Mouse (Mus musculus) embryonic facial prominence, embryonic 15.5 days (tissue): ENCODE measurements around the gene Pawr. TPM values are rescaled to one million over a fixed set of nuclear protein-coding genes. Genes with fewer than 3 reads are reported as not detected.

Experiments used
- ATAC-seq: fragments of 200-750 bp; cut with Nextera tagmentation; 2 replicates; pipeline ENCODE4 v1.8.0; 2017; ENCODE audit warnings: low read depth, moderate TSS enrichment; ENCODE audit not compliant: insufficient number of reproducible peaks, low FRiP score, low TSS enrichment
- H3K27ac ChIP-seq: fragments of 300-500 bp; sonication (generic); replicated peaks from 2 replicates; pipeline ENCODE4 v1.5.1; 2015; ENCODE audit warnings: mild to moderate bottlenecking, inconsistent platforms
- H3K27me3 ChIP-seq: fragments of 300-500 bp; sonication (generic); 2 replicates; pipeline ENCODE4 v1.6.1; 2015; ENCODE audit warnings: inconsistent platforms
- H3K36me3 ChIP-seq: fragments of 300-500 bp; sonication (generic); 2 replicates; pipeline ENCODE4 v1.6.1; 2015; ENCODE audit warnings: mild to moderate bottlenecking, inconsistent platforms
- H3K4me1 ChIP-seq: fragments of 300-500 bp; sonication (generic); 2 replicates; pipeline ENCODE4 v1.6.1; 2015; ENCODE audit warnings: inconsistent platforms
- H3K4me2 ChIP-seq: fragments of 300-500 bp; sonication (generic); replicated peaks from 2 replicates; pipeline ENCODE4 v1.6.1; 2015; ENCODE audit warnings: mild to moderate bottlenecking, inconsistent platforms
- H3K4me3 ChIP-seq: fragments of 300-500 bp; sonication (generic); replicated peaks from 2 replicates; pipeline ENCODE4 v1.5.1; 2015; ENCODE audit warnings: mild to moderate bottlenecking, inconsistent platforms
- H3K9ac ChIP-seq: fragments of 300-500 bp; sonication (generic); 2 replicates; pipeline ENCODE4 v1.6.1; 2015; ENCODE audit warnings: inconsistent platforms
- H3K9me3 ChIP-seq: fragments of 300-500 bp; sonication (generic); replicated peaks from 2 replicates; pipeline ENCODE4 v1.6.1; 2016; ENCODE audit warnings: inconsistent platforms
- WGBS: fragments of 180-500 bp; shearing (Covaris S2); methylation state at CpG from one replicate; pipeline ENCODE4 v1.1.7; 2015; 5-methylcytosine and 5-hydroxymethylcytosine counted together
- polyA plus RNA-seq: library from polyadenylated mRNA; unstranded; fragments of >200 nt; fragmentation: Nextera tagmentation; extraction: Ambion mirVana; gene quantifications from 2 replicates; pipeline ENCODE4 v1.2.1, GENCODE M21; 2015

The Pawr gene
- polyA plus RNA-seq: 8.8 and 9.7 TPM in 2 replicates

DNA sequence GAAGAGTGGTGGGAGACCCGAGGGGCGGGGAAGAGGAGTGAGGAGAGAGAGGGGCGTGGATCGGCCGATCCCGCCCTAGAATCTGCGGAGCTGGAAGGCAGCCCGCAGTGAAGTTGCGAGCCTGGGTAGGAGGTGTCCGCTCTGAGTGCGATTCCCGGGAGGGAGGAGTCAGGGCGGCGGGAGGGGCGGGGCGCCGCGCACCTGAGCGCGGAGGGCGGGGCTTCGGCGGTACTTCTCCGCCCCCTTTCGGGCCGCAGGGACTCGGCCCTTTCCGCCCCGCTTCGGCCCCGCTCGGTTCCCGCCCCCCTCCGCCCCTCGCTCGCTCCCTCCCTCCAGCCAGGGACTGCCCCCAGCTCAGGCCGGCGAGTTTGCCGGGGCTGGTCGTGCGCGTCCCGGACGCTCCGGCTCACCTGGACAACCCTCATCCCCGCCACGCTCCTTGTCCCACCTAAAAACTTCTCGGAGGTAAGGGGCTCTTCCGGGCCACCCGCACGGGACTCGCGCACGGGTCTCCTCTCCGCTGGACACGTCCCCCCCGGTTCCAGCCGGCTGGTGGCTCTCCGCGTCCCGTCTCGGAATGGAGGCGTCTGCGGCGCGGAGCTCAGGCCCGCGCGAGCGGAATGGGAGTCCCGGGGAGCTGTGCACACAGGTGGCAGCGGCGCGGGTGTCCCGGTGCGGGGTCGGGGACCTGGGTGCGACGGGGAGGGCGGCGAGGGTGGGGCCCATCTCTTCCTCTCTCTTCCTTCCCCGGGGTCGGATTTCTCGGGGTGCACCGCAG is at the start of gene Pawr:
Gene Pawr (plus strand): TSS at position 338 of the 778 bp plus-strand sequence.
- Histone ChIP-seq H3K9ac (peak within 1 kb of the TSS; percentile 70), H3K36me3 (no peaks in the 10 kb centered on the region), H3K27me3 (0 out of 2 replicates have a peak, but pooled peaks cover 7% of the 10 kb centered on the region), H3K27ac (peak within 1 kb of the TSS; percentile 59), H3K4me2 (peak within 1 kb of the TSS; percentile 93), H3K4me3 (peak within 1 kb of the TSS; percentile 78), H3K4me1 (peaks cover 9% of the 10 kb centered on the region), H3K9me3 (no peaks in the 10 kb centered on the region)
- ATAC-seq: peak; percentile 92
- WGBS: under 1% methylated on average over 77 of the region's 85 CpGs

GRCm38 (mm10) chr10:108282351-108282750 is 49.6 kb upstream of the Pawr start:
- Histone ChIP-seq H3K27ac (no peak overlapping the region), H3K9me3 (no peaks in the 10 kb centered on the region), H3K9ac (no peak overlapping the region), H3K36me3 (peaks cover 18% of the 10 kb centered on the region), H3K27me3 (no peaks in the 10 kb centered on the region), H3K4me2 (no peak overlapping the region), H3K4me3 (no peak overlapping the region), H3K4me1 (no peaks in the 10 kb centered on the region)
- no peak for ATAC-seq
- WGBS: 86% methylated on average over 6 of the region's 6 CpGs

- H3K4me2 ChIP-seq: no peak overlapping the region
- no peak for ATAC-seq
- no peak overlapping the region for H3K27ac ChIP-seq
- no peaks in the 10 kb centered on the region for H3K27me3 ChIP-seq
- WGBS: 92% methylated on average over 2 of the region's 2 CpGs
- peaks cover 12% of the 10 kb centered on the region for H3K36me3 ChIP-seq
- no peaks in the 10 kb centered on the region for H3K4me1 ChIP-seq
- H3K4me3 ChIP-seq: no peak overlapping the region
- H3K9ac ChIP-seq: no peak overlapping the region
- H3K9me3 ChIP-seq: no peaks in the 10 kb centered on the region
Observed at GRCm38 (mm10) chr10:108283418-108283817, 48.5 kb upstream of the Pawr start.

DNA sequence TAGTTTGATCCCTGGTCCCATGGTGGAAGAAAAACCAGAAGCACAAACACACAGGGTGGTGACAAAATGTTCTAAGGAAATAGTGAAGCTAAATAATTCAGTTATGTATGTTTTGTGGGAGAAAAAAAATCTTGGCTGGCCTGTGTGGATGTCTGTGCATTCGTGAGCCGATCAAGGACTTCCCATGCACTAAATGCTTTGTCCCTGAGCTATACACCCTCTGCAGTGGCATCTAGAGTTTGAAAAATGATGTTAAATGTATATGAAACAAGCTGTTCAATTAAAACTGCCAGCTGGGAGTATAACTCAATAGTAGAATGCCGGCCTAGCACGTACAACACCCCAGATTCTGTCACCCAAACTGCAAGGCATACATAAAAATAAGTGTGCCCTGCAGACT is 48.1 kb upstream of the Pawr start:
- H3K9ac ChIP-seq: no peak overlapping the region
- 87% methylated on average over 4 of the region's 4 CpGs for WGBS
- H3K4me3 ChIP-seq: no peak overlapping the region
- peaks cover 12% of the 10 kb centered on the region for H3K36me3 ChIP-seq
- ATAC-seq: no peak
- no peak overlapping the region for H3K27ac ChIP-seq
- H3K4me1 ChIP-seq: no peaks in the 10 kb centered on the region
- no peak overlapping the region for H3K4me2 ChIP-seq
- H3K9me3 ChIP-seq: no peaks in the 10 kb centered on the region
- H3K27me3 ChIP-seq: no peaks in the 10 kb centered on the region

GRCm38 (mm10) chr10:108284445-108284844 is 47.5 kb upstream of the Pawr start:
- no peak for ATAC-seq
- no peaks in the 10 kb centered on the region for H3K27me3 ChIP-seq
- no peak overlapping the region for H3K27ac ChIP-seq
- no peak overlapping the region for H3K4me2 ChIP-seq
- H3K4me3 ChIP-seq: no peak overlapping the region
- peaks cover 12% of the 10 kb centered on the region for H3K36me3 ChIP-seq
- no peak overlapping the region for H3K9ac ChIP-seq
- no peaks in the 10 kb centered on the region for H3K9me3 ChIP-seq
- no peaks in the 10 kb centered on the region for H3K4me1 ChIP-seq
- 82% methylated on average over 4 of the region's 4 CpGs for WGBS

DNA sequence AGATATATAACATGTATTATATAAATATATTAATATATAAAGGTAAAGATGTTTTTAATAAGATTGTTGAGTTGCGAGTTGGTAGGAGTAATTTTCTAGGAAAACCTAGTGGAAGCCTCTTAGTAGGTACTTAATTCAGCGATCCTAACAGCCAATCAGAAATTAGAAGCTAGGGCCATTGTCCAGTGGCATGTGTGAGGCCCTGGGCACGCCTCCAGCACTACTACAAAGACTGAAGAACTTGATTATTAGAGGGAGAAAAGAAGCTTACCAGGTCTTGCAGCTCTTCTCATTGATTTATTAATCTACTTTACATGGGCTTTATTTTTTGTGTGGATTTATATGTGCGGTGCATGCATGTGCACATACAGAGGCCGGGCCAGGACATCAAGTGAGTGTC is 46.9 kb upstream of the Pawr start:
- Histone ChIP-seq H3K4me2 (no peak overlapping the region), H3K4me3 (no peak overlapping the region), H3K9me3 (no peaks in the 10 kb centered on the region), H3K9ac (no peak overlapping the region), H3K27me3 (no peaks in the 10 kb centered on the region), H3K27ac (no peak overlapping the region), H3K4me1 (no peaks in the 10 kb centered on the region), H3K36me3 (peaks cover 11% of the 10 kb centered on the region)
- 90% methylated on average over 5 of the region's 5 CpGs for WGBS
- ATAC-seq: no peak

DNA sequence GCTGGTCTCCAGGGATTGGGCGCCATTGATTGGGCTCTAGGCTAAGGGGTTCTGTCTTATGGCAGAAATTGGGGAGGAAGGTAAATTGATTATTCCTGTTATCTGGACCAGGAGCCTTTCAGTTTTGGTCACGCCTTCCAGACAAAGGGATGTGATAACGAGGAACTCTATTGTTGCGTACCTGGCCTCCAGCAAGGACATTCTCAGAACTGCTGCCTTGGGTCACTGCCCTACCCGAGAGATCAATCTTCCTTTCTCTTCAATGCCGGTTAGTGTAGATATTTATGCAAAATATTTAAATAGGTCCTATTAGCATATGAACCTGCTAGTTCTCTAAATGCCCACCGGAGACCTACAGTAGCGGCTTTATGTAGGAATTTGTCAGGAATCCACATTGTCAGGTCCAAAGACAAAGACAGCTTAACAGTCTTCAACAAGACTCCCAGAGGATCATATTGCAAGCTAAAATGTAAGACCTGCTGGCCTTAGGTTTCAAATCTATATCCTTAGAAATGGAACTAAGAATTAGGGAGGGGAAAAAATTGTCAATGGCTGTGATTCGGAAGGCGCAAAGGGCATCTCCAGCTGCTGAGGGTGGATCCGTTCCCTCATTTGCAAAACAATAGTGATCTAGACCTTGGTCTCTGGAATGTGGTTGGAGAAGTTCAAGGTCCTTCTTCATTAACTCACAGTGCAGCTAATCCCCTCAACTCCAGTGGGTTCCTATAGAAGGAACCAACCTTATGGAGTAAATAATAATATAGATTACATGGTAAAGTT is 45.1 kb upstream of the Pawr start:
- WGBS: 74% methylated on average over 11 of the region's 11 CpGs

DNA sequence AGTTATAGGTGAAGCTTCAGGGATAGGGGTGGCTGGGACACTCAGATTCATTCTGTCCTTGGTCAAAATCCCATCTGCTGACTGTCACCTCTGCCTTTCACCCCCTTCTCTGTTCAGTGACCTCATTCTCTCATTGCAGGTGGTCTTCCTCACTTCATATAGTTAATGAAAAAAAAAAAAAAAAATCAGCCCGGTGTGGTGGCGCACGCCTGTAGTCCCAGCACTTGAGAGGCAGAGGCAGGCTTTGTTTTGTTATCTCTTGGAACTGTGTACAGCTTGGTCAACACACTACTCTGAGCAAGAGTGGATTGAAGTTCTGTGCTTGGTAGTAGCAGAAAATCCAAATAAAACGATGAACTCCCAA is 44.5 kb upstream of the Pawr start:
- no peak overlapping the region for H3K4me2 ChIP-seq
- no peak overlapping the region for H3K9ac ChIP-seq
- H3K27ac ChIP-seq: no peak overlapping the region
- no peaks in the 10 kb centered on the region for H3K27me3 ChIP-seq
- no peaks in the 10 kb centered on the region for H3K36me3 ChIP-seq
- WGBS: 87% methylated on average over 4 of the region's 4 CpGs
- no peaks in the 10 kb centered on the region for H3K4me1 ChIP-seq
- H3K9me3 ChIP-seq: no peaks in the 10 kb centered on the region
- H3K4me3 ChIP-seq: no peak overlapping the region
- ATAC-seq: no peak

More for the DNA sequence above, 45.1 kb upstream of the Pawr start:
- Histone ChIP-seq H3K9ac (no peak overlapping the region), H3K27me3 (no peaks in the 10 kb centered on the region), H3K4me2 (no peak overlapping the region), H3K27ac (no peak overlapping the region), H3K4me1 (no peaks in the 10 kb centered on the region), H3K9me3 (no peaks in the 10 kb centered on the region), H3K4me3 (no peak overlapping the region), H3K36me3 (peaks cover 2% of the 10 kb centered on the region; the same call in 1 of the 2 replicates)
- ATAC-seq: no peak

GRCm38 (mm10) chr10:108290046-108290445 is 41.9 kb upstream of the Pawr start:
- Histone ChIP-seq H3K27me3 (no peaks in the 10 kb centered on the region), H3K4me1 (no peaks in the 10 kb centered on the region), H3K9ac (no peak overlapping the region), H3K27ac (no peak overlapping the region), H3K4me2 (no peak overlapping the region), H3K4me3 (no peak overlapping the region), H3K36me3 (no peaks in the 10 kb centered on the region), H3K9me3 (no peaks in the 10 kb centered on the region)
- WGBS: 91% methylated on average over 13 of the region's 13 CpGs
- ATAC-seq: no peak

GRCm38 (mm10) chr10:108291688-108292471 is 40.0 kb upstream of the Pawr start:
- Histone ChIP-seq H3K36me3 (no peaks in the 10 kb centered on the region), H3K27me3 (no peaks in the 10 kb centered on the region), H3K27ac (no peak overlapping the region), H3K4me3 (no peak overlapping the region), H3K4me1 (no peaks in the 10 kb centered on the region), H3K9ac (no peak overlapping the region), H3K9me3 (no peaks in the 10 kb centered on the region), H3K4me2 (no peak overlapping the region)
- ATAC-seq: no peak
- 65% methylated on average over 12 of the region's 12 CpGs for WGBS

- no peak overlapping the region for H3K4me2 ChIP-seq
- H3K4me1 ChIP-seq: no peaks in the 10 kb centered on the region
- H3K9ac ChIP-seq: no peak overlapping the region
- WGBS: 83% methylated on average over 4 of the region's 4 CpGs
- H3K9me3 ChIP-seq: no peaks in the 10 kb centered on the region
- no peaks in the 10 kb centered on the region for H3K36me3 ChIP-seq
- no peak overlapping the region for H3K27ac ChIP-seq
- no peak for ATAC-seq
- H3K4me3 ChIP-seq: no peak overlapping the region
- H3K27me3 ChIP-seq: no peaks in the 10 kb centered on the region
Observed at GRCm38 (mm10) chr10:108292651-108293050, 39.3 kb upstream of the Pawr start.
